Mouse (Mus musculus) left cerebral cortex, adult 9 months (tissue): Measurements from ENCODE around the gene Gimap4.

ENCODE experiments used
- DNase-seq, 2 experiments: peaks; one replicate each; pipeline ENCODE4 v3.0.0; 2022; ENCODE audit warnings: low spot score in 2 of 2

Gimap4 gene

DNA sequence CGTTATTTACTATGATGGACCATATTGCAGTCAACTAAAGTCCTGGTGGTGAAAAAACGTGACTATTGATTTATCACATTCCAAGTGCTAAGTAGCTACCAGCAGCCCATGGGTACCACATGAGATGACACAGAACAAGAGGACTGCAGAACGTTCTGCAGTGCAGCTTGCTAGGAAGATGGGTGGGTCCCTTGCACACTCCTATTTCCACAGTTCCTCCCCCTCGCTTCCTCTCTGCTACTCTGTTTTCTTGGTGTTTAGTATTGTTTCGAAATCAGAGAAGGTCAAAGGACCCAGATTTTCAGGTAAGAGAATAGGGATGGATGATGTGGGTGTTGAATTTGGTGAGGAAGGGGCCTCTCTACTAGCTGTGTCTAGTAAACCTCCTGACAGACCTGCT is at the start of gene Gimap4:
Gene Gimap4, plus strand, starts transcription at position 231 of the 400 bp plus-strand sequence.
- no peak for DNase-seq

DNA sequence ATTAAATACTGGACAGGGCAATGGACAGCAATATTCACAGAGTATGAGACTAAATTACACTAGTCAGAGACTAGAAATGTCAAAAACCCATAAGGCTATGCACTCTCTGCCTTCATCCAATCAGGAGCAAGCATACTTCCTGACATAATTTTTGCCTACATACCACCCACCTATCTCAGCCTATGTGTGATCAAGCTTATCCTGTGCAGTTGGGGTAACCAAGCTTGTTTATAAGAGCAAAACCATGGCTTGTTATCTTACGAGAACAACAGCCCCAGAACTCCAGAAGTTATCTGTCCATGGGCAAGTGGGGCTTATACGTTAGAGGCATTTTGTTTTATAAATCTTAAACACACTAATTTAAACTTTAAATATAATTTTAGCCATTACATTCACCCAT is 49.2 kb upstream of the Gimap4 start:
- no peak for DNase-seq

GRCm38 (mm10) chr6:48636515-48636914 is 47.8 kb upstream of the Gimap4 start:
- no peak for DNase-seq

GRCm38 (mm10) chr6:48637811-48638500 is 46.4 kb upstream of the Gimap4 start:
- no peak for DNase-seq

DNA sequence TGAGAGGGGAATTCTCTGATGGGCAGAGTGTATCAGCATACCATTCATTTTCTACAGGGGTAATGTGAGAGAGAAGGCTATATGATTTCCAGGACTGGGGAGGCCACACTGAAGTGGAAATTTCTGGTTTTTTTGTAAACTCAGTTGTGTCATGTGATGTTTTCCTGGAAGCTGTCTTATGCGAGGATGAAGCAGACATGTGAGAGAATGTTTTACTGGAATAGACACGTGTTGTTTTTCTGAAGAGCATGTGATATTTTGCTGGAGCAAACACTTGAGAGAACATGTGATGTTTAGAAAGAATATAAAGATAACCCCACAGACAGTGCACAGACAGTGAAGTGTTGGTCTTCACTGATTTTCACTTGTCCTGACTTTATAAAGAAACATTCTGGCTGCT is 45.8 kb upstream of the Gimap4 start:
- no peak for DNase-seq

GRCm38 (mm10) chr6:48641391-48641790 is 43.0 kb upstream of the Gimap4 start:
- no peak for DNase-seq

GRCm38 (mm10) chr6:48642764-48643292 is 41.5 kb upstream of the Gimap4 start:
- DNase-seq = peak in 1 of 2 experiments; percentile 29

DNA sequence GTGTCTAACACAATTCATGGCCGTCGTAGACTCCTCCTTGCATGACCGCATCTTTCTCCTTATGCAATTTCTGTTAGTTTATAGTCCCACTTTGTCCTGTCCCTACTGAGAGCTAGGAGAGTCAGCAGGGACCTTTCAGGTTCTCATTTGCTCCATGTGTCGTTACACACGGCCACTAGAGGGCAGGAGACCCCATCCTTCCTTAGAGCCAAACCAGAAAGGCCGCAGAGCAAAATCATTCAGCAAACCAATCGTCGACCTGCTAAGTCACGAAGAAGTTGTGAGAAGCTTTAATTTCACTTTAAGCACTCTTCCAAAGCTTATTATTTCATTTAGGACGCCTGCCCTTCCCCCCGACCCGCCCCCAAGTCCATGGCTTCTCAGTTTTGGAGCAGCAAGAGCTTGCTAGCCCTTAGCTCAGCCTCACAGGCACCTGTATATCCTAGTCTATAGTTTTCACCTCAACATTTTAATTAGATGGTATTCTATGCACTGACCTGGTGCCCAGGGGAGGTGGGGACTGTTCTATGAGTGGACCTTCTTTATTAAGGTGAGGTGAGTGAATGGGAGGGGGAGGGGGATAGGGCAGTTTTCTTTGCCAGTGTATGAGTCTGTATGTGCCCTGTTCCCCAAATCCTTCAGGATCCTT is 38.6 kb upstream of the Gimap4 start:
- DNase-seq = peak in 1 of 2 experiments; percentile 67

GRCm38 (mm10) chr6:48646309-48646690 is 38.0 kb upstream of the Gimap4 start:
- no peak for DNase-seq

GRCm38 (mm10) chr6:48646995-48647394 is 37.4 kb upstream of the Gimap4 start, which contains the start of gene Gimap8:
Gene Gimap8 (plus strand): TSS chr6:48647234.
- DNase-seq = no peak

- no peak for DNase-seq
Observed at GRCm38 (mm10) chr6:48647611-48648010, 36.7 kb upstream of the Gimap4 start.

- no peak for DNase-seq
Observed at GRCm38 (mm10) chr6:48648779-48649178, 35.6 kb upstream of the Gimap4 start.

- no peak for DNase-seq
Observed at GRCm38 (mm10) chr6:48650041-48650440, 34.3 kb upstream of the Gimap4 start.

- DNase-seq = no peak
Observed at GRCm38 (mm10) chr6:48658721-48659120, 25.6 kb upstream of the Gimap4 start.

GRCm38 (mm10) chr6:48664750-48665149 is 19.6 kb upstream of the Gimap4 start:
- no peak for DNase-seq

GRCm38 (mm10) chr6:48665471-48665870 is 18.9 kb upstream of the Gimap4 start:
- no peak for DNase-seq

GRCm38 (mm10) chr6:48666159-48666586 is 18.2 kb upstream of the Gimap4 start:
- DNase-seq = no peak

GRCm38 (mm10) chr6:48668022-48668421 is 16.3 kb upstream of the Gimap4 start:
- no peak for DNase-seq

DNA sequence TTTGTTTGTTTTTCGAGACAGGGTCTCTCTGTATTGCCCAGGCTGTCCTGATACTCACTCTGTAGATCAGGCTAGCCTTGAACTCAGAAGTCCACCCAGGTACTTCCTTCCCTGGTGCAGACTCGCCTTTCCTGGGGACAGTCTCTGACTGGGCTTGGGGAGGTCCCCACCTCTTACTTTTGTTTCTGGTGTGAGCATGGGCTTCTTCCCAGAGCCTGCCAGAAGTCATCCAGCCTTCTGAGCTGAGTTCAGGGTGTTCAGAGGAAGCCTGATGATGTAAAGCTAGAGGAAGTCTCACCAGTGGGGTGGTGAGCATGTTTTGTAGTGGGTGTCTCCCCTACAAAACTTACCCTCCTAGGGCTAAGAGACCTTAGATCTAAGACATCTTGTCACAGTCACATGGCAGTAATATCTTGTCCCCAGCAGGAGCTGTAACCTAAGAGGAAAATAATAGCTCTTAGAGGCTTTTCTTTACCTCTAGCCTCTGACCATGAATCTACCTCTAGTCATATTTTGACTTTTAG is 14.8 kb upstream of the Gimap4 start:
- DNase-seq = no peak

- DNase-seq = no peak
Observed at GRCm38 (mm10) chr6:48674291-48675058, 9.9 kb upstream of the Gimap4 start.

DNA sequence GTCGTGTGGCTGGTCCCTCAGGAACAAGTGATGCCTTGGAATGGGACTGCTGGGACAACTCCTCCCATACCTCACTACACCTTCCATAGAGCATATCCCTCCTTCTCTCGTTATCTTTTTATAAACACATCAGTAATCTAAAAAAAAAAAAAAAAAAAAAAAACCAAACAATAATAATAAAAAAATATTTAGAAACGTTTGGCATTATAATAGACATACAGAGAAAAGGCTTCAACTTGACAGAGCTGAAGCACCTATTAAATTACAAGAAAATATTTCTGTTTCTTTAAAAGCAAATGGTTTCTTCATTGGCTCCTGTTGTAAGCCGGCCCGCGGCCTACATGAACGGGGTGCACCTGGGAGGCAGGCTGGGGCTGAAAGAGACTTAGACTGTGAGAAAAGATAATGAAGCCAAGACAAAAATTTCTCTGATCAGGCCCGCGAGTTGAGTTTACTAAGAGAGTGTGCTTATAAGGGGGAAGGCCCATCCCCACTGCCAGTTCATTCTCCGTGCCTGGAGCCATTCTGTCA is 8.9 kb upstream of the Gimap4 start:
- no peak for DNase-seq
